Mouse (Mus musculus): ENCODE measurements around the gene Als2. TPM values are rescaled to one million over a fixed set of nuclear protein-coding genes. Genes with fewer than 3 reads are reported as not detected.

Als2 gene
- total RNA-seq (2021), result 10 to 100 TPM; 34.2 to 34.3 TPM

GRCm38 (mm10) chr1:59236856-59237441 is at the start of gene Als2:
Gene Als2, minus strand, starts transcription at chr1:59237231.
- intact Hi-C loops (cut with DNase I), result no loop called here
- DNase-seq (ENCODE audit: extremely low spot score in 1 of 2, low spot score in 2 of 2), result peak; percentile 98

- DNase-seq (ENCODE audit: extremely low spot score in 1 of 2, low spot score in 2 of 2), result no peak
- intact Hi-C loops (cut with DNase I), result no loop called here
Observed at GRCm38 (mm10) chr1:59286316-59286850, 49.4 kb upstream of the Als2 start.

- intact Hi-C loops (cut with DNase I), result no loop called here
Observed at GRCm38 (mm10) chr1:59285880-59286279, 48.8 kb upstream of the Als2 start.

GRCm38 (mm10) chr1:59272189-59272588 is 35.2 kb upstream of the Als2 start:
- intact Hi-C loops (cut with DNase I), result no loop called here
- no peak for DNase-seq (ENCODE audit: extremely low spot score in 1 of 2, low spot score in 2 of 2)

More at GRCm38 (mm10) chr1:59285880-59286279, 48.8 kb upstream of the Als2 start:
- DNase-seq (ENCODE audit: extremely low spot score in 1 of 2, low spot score in 2 of 2), result no peak

GRCm38 (mm10) chr1:59269951-59270689 is 33.1 kb upstream of the Als2 start:
- intact Hi-C loops (cut with DNase I), result no loop called here
- no peak for DNase-seq (ENCODE audit: extremely low spot score in 1 of 2, low spot score in 2 of 2)

GRCm38 (mm10) chr1:59269466-59269865 is 32.4 kb upstream of the Als2 start:
- intact Hi-C loops (cut with DNase I), result no loop called here
- DNase-seq (ENCODE audit: extremely low spot score in 1 of 2, low spot score in 2 of 2), result no peak

- intact Hi-C loops (cut with DNase I), result no loop called here
- no peak for DNase-seq (ENCODE audit: extremely low spot score in 1 of 2, low spot score in 2 of 2)
Observed at GRCm38 (mm10) chr1:59268931-59269330, 31.9 kb upstream of the Als2 start.

- DNase-seq (ENCODE audit: extremely low spot score in 1 of 2, low spot score in 2 of 2), result no peak
- intact Hi-C loops (cut with DNase I), result loop anchor here (10.0 kb wide), 1 partner anchor 47 kb away; no protein-coding TSS in a partner anchor
Observed at GRCm38 (mm10) chr1:59257736-59258135, 20.7 kb upstream of the Als2 start.

GRCm38 (mm10) chr1:59256751-59257231 is 19.8 kb upstream of the Als2 start, which contains the start of gene Cdk15:
Gene Cdk15, plus strand, starts transcription at chr1:59256906.
- intact Hi-C loops (cut with DNase I), result loop anchor here (10.0 kb wide), 1 partner anchor 48 kb away; no protein-coding TSS in a partner anchor
- peak in 1 of 2 experiments; percentile 21 for DNase-seq (ENCODE audit: extremely low spot score in 1 of 2, low spot score in 2 of 2)

- intact Hi-C loops (cut with DNase I), result loop anchor here (10.0 kb wide), 1 partner anchor 51 kb away; no protein-coding TSS in a partner anchor
Observed at GRCm38 (mm10) chr1:59253301-59253909, 16.4 kb upstream of the Als2 start.

GRCm38 (mm10) chr1:59252762-59253161 is 15.7 kb upstream of the Als2 start:
- DNase-seq (ENCODE audit: extremely low spot score in 1 of 2, low spot score in 2 of 2), result no peak
- intact Hi-C loops (cut with DNase I), result loop anchor here (10.0 kb wide), 1 partner anchor 52 kb away; no protein-coding TSS in a partner anchor

More at GRCm38 (mm10) chr1:59253301-59253909, 16.4 kb upstream of the Als2 start:
- peak in 1 of 2 experiments; percentile 26 for DNase-seq (ENCODE audit: extremely low spot score in 1 of 2, low spot score in 2 of 2)

- intact Hi-C loops (cut with DNase I), result loop anchor here (5.0 kb wide), 1 partner anchor 375 kb away; no protein-coding TSS in a partner anchor
- DNase-seq (ENCODE audit: extremely low spot score in 1 of 2, low spot score in 2 of 2), result peak; percentile 19 to 64
Observed at GRCm38 (mm10) chr1:59247602-59248001, 10.6 kb upstream of the Als2 start.

- intact Hi-C loops (cut with DNase I), result no loop called here
- DNase-seq (ENCODE audit: extremely low spot score in 1 of 2, low spot score in 2 of 2), result no peak
Observed at GRCm38 (mm10) chr1:59243770-59244169, 6.7 kb upstream of the Als2 start.

GRCm38 (mm10) chr1:59237614-59238211 is 682 bp upstream of the Als2 start:
- DNase-seq (ENCODE audit: extremely low spot score in 1 of 2, low spot score in 2 of 2), result peak; percentile 35 to 54
- intact Hi-C loops (cut with DNase I), result no loop called here

GRCm38 (mm10) chr1:59229187-59229586 is 7.8 kb downstream of the Als2 start:
- intact Hi-C loops (cut with DNase I), result no loop called here
- no peak for DNase-seq (ENCODE audit: extremely low spot score in 1 of 2, low spot score in 2 of 2)

GRCm38 (mm10) chr1:59228552-59228951 is 8.5 kb downstream of the Als2 start:
- DNase-seq (ENCODE audit: extremely low spot score in 1 of 2, low spot score in 2 of 2), result no peak
- intact Hi-C loops (cut with DNase I), result no loop called here

- DNase-seq (ENCODE audit: extremely low spot score in 1 of 2, low spot score in 2 of 2), result no peak
- intact Hi-C loops (cut with DNase I), result no loop called here
Observed at GRCm38 (mm10) chr1:59222101-59222825, 14.8 kb downstream of the Als2 start.

GRCm38 (mm10) chr1:59221591-59221990 is 15.4 kb downstream of the Als2 start:
- intact Hi-C loops (cut with DNase I), result no loop called here
- DNase-seq (ENCODE audit: extremely low spot score in 1 of 2, low spot score in 2 of 2), result no peak
